Comparison of ENCODE assay signal across 9 mouse cellular contexts in the genomic region with DNA sequence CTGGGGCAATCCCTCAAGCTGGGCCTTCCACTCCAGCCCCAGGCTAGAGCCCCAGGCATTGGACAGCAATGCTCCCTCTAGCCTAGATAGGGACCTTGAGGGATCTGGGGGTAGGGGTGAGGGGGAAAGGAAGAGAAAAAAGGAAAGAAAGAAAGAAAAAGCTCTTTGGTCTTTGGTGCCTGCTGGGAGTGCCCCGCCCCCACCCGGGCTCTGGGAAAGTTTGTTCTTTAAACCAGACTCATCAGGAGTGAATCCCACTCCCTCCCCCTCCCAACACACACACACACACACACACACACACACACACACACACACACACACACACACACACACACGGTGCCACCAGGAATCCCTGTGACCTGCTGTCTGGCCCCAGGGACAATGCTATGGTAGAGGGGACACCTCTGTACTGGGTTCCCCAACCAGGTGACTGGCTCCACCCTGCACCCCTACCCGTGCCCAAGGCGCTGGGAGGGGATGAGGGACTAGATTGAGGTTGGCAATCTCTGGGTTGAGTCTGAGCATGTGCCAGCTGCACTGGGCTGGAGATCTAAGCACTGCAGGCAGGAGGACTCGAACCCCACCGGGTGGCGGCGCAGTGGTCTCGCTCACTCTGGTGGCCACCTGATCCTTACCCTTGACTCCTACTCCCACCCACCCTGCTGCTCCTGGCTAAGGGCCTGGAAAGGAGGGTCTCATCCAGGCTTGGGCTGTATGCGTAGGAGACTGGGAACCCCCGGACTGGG.
DNase-seq lines count a peak whose midpoint lies in the region; ATAC-seq and TF ChIP-seq lines count a peak whose summit lies in the region.
"Had no signal": no experiment of that assay in that cellular context is flagged by ENCODE, and none has a peak within 500 bp of the region (broad histone marks: within the 10 kb centered on the region; RNA-seq: fewer than 3 reads in every experiment).

No protein-coding gene starts in this region.

- H3K9ac ChIP-seq in heart, postnatal 0 days (replicated peaks; ENCODE audit: low read depth, low read length) = no peak overlapping the region
- no peak overlapping the region for H3K9ac ChIP-seq in forebrain, embryonic 12.5 days

- 39% methylated on average over 11 of the region's 12 CpGs for WGBS in heart, postnatal 0 days
- WGBS in forebrain, embryonic 12.5 days = 32% methylated on average over 12 of the region's 12 CpGs
- WGBS in midbrain, embryonic 10.5 days = 34% methylated on average over 12 of the region's 12 CpGs

- H3K9me3 ChIP-seq in heart, postnatal 0 days (replicated peaks; ENCODE audit: control insufficient read depth, low read length) = no peaks in the 10 kb centered on the region
- no peaks in the 10 kb centered on the region for H3K9me3 ChIP-seq in E14TG2a.4 (ENCODE audit: low read length)
- H3K9me3 ChIP-seq in forebrain, embryonic 12.5 days = no peaks in the 10 kb centered on the region
- H3K9me3 ChIP-seq in midbrain, embryonic 10.5 days (replicated peaks) = no peaks in the 10 kb centered on the region

- intact Hi-C loops in heart, postnatal 10 days (cut with DNase I) = no loop called here

- no peak for TF ChIP-seq EP300 in heart, postnatal 0 days (IDR thresholded peaks at IDR 0.05; ENCODE audit: low read depth)

- peak; percentile 22; the same call in 1 of the 2 replicates for ATAC-seq in heart, postnatal 0 days (ENCODE audit: insufficient read depth, low read depth)
- 0 out of 2 replicates have a peak, but pooled peaks have one; percentile 20 for ATAC-seq in forebrain, embryonic 12.5 days (ENCODE audit: low FRiP score)

- H3K4me3 ChIP-seq in heart, postnatal 0 days (ENCODE audit: low read depth, low read length) = no peak overlapping the region
- H3K4me3 ChIP-seq in E14TG2a.4 (replicated peaks; ENCODE audit: low read length) = 0 out of 2 replicates have a peak overlapping the region, but pooled peaks have one; percentile 70
- H3K4me3 ChIP-seq in forebrain, embryonic 12.5 days (replicated peaks) = no peak overlapping the region
- peak overlapping the region; percentile 28 for H3K4me3 ChIP-seq in midbrain, embryonic 10.5 days

- DNase-seq in heart, postnatal 0 days (ENCODE audit: low spot score) = no peak
- no peak for DNase-seq in heart, postnatal 10 days
- DNase-seq in midbrain, embryonic 10.5 days (ENCODE audit: low spot score) = no peak
- no peak for DNase-seq in ovary, postnatal 10 days (ENCODE audit: low spot score)
- no peak for DNase-seq in cerebellum, adult 18-20 months
- DNase-seq in spleen, adult 12 weeks (ENCODE audit: low spot score) = no peak
- DNase-seq: adrenal gland, postnatal 14 days had no signal

- H3K4me2 ChIP-seq in heart, postnatal 0 days (ENCODE audit: low read depth, low read length) = no peak overlapping the region
- peak overlapping the region; percentile 69 for H3K4me2 ChIP-seq in forebrain, embryonic 12.5 days

- H3K27ac ChIP-seq in heart, postnatal 0 days (ENCODE audit: low read depth) = no peak overlapping the region
- H3K27ac ChIP-seq in forebrain, embryonic 12.5 days = no peak overlapping the region
- peak overlapping the region; percentile 79 for H3K27ac ChIP-seq in midbrain, embryonic 10.5 days (replicated peaks)

- no peak for TF ChIP-seq CTCF in heart, postnatal 0 days (IDR thresholded peaks at IDR 0.05; ENCODE audit: low read depth)
- no peak for TF ChIP-seq CTCF in E14TG2a.4 (conservative IDR thresholded peaks at IDR 0.05; ENCODE audit: low read length)

- H3K4me1 ChIP-seq in heart, postnatal 0 days (ENCODE audit: control insufficient read depth, insufficient read depth) = no peaks in the 10 kb centered on the region; the same call in 1 of the 2 replicates
- H3K4me1 ChIP-seq in E14TG2a.4 (replicated peaks; ENCODE audit: low read depth, low read length) = peaks cover 18% of the 10 kb centered on the region
- H3K4me1 ChIP-seq in forebrain, embryonic 12.5 days = peaks cover 26% of the 10 kb centered on the region
- peaks cover 40% of the 10 kb centered on the region for H3K4me1 ChIP-seq in midbrain, embryonic 10.5 days

- peaks cover 33% of the 10 kb centered on the region for H3K27me3 ChIP-seq in heart, postnatal 0 days (ENCODE audit: control insufficient read depth, insufficient read depth, low read length)
- H3K27me3 ChIP-seq in E14TG2a.4 (ENCODE audit: insufficient read depth, low read length) = peaks cover 58% of the 10 kb centered on the region
- H3K27me3 ChIP-seq in forebrain, embryonic 12.5 days = peaks cover 51% of the 10 kb centered on the region
- H3K27me3 ChIP-seq in midbrain, embryonic 10.5 days (ENCODE audit: low read depth, poor library complexity, severe bottlenecking) = peaks cover 58% of the 10 kb centered on the region

- no peaks in the 10 kb centered on the region for H3K36me3 ChIP-seq in heart, postnatal 0 days (replicated peaks; ENCODE audit: control insufficient read depth, insufficient read depth, low read length)
- H3K36me3 ChIP-seq in E14TG2a.4 (ENCODE audit: insufficient read depth, low read length) = no peaks in the 10 kb centered on the region
- H3K36me3 ChIP-seq in forebrain, embryonic 12.5 days (replicated peaks) = no peaks in the 10 kb centered on the region
- peaks cover 36% of the 10 kb centered on the region for H3K36me3 ChIP-seq in midbrain, embryonic 10.5 days

Comparison
In these comparisons a context has a peak if more than half of its experiments do, and no peak if none do; other contexts are left out.
1. H3K4me3 ChIP-seq: peak in E14TG2a.4 (single experiment) and midbrain, embryonic 10.5 days (single experiment); none in heart, postnatal 0 days (single experiment) and forebrain, embryonic 12.5 days (single experiment).